Mouse (Mus musculus): ENCODE data around the gene Klk1b9.

GRCm38 (mm10) chr7:43933440-43933839 lies 42.4 kb upstream of the Klk1b9 start, which contains the start of gene Klk15:
- no peak for TF ChIP-seq CTCF (IDR thresholded peaks at IDR 0.05; ENCODE audit: extremely low read depth, insufficient read length, insufficient replicate concordance, low read depth, low read length)
- TF ChIP-seq POLR2A (IDR thresholded peaks at IDR 0.05; ENCODE audit: low read depth, low read length): no peak
